Mouse (Mus musculus): ENCODE results near the gene Scaf8. TPM values are rescaled to one million over a fixed set of nuclear protein-coding genes. Genes with fewer than 3 reads are reported as not detected.
"Not testable (repeated sequence)": the region's sequence is repeated elsewhere in the genome, so short reads cannot be mapped to it uniquely, and the experiment has no call there.

Scaf8 gene
- polyA plus RNA-seq, 1 experiment: 0.75 TPM

GRCm38 (mm10) chr17:3114358-3114719 is 433 bp upstream of the Scaf8 start:
- TF ChIP-seq TAL1 (IDR thresholded peaks at IDR 0.05; ENCODE audit: low read length): no peak
- H3K4me1 ChIP-seq (ENCODE audit: control insufficient read depth): peaks cover 32% of the 10 kb centered on the region
- no peaks in the 10 kb centered on the region for H3K9me3 ChIP-seq (ENCODE audit: control insufficient read depth, low read length)
- H3K27me3 ChIP-seq (ENCODE audit: control insufficient read depth): no peaks in the 10 kb centered on the region
- H3K36me3 ChIP-seq (ENCODE audit: control insufficient read depth): peaks cover 21% of the 10 kb centered on the region
- peak overlapping the region; percentile 98 for H3K4me3 ChIP-seq (replicated peaks)

GRCm38 (mm10) chr17:3115380-3115974 is 705 bp downstream of the Scaf8 start:
- peak overlapping the region; percentile 98 for H3K4me3 ChIP-seq (replicated peaks)
- TF ChIP-seq GATA1 (IDR thresholded peaks at IDR 0.05; ENCODE audit: low read length): no peak
- TF ChIP-seq TAL1 (IDR thresholded peaks at IDR 0.05; ENCODE audit: low read length): no peak
- no peaks in the 10 kb centered on the region for H3K27me3 ChIP-seq (ENCODE audit: control insufficient read depth)
- H3K36me3 ChIP-seq (ENCODE audit: control insufficient read depth): peaks cover 24% of the 10 kb centered on the region
- H3K4me1 ChIP-seq (ENCODE audit: control insufficient read depth): peaks cover 35% of the 10 kb centered on the region
- no peaks in the 10 kb centered on the region for H3K9me3 ChIP-seq (ENCODE audit: control insufficient read depth, low read length)

- not testable (repeated sequence) for H3K27me3 ChIP-seq (ENCODE audit: control insufficient read depth); H3K4me3 ChIP-seq (replicated peaks); H3K9me3 ChIP-seq (ENCODE audit: control insufficient read depth, low read length)
- Histone ChIP-seq H3K36me3 (ENCODE audit: control insufficient read depth) (peaks cover 41% of the 10 kb centered on the region), H3K4me1 (ENCODE audit: control insufficient read depth) (peaks cover 29% of the 10 kb centered on the region)
These were observed 6.2 kb downstream of the Scaf8 start for GRCm38 (mm10) chr17:3120949-3121348.

- Histone ChIP-seq H3K36me3 (ENCODE audit: control insufficient read depth) (peaks cover 41% of the 10 kb centered on the region), H3K4me1 (ENCODE audit: control insufficient read depth) (peaks cover 11% of the 10 kb centered on the region)
- not testable (repeated sequence) for H3K27me3 ChIP-seq (ENCODE audit: control insufficient read depth); H3K9me3 ChIP-seq (ENCODE audit: control insufficient read depth, low read length); H3K4me3 ChIP-seq (replicated peaks)
These were observed 8.8 kb downstream of the Scaf8 start for GRCm38 (mm10) chr17:3123581-3123980.

- no peaks in the 10 kb centered on the region for H3K9me3 ChIP-seq (ENCODE audit: control insufficient read depth, low read length)
- peaks cover 59% of the 10 kb centered on the region for H3K36me3 ChIP-seq (ENCODE audit: control insufficient read depth)
- no peak overlapping the region for H3K4me3 ChIP-seq (replicated peaks)
- TF ChIP-seq TAL1 (IDR thresholded peaks at IDR 0.05; ENCODE audit: low read length): no peak
- TF ChIP-seq GATA1 (IDR thresholded peaks at IDR 0.05; ENCODE audit: low read length): no peak
- H3K27me3 ChIP-seq (ENCODE audit: control insufficient read depth): no peaks in the 10 kb centered on the region
- no peaks in the 10 kb centered on the region; the same call in 1 of the 2 replicates for H3K4me1 ChIP-seq (ENCODE audit: control insufficient read depth)
These were observed 13.9 kb downstream of the Scaf8 start for GRCm38 (mm10) chr17:3128716-3129115.

GRCm38 (mm10) chr17:3129791-3130190 is 15.0 kb downstream of the Scaf8 start:
- H3K27me3 ChIP-seq (ENCODE audit: control insufficient read depth): no peaks in the 10 kb centered on the region
- H3K36me3 ChIP-seq (ENCODE audit: control insufficient read depth): peaks cover 58% of the 10 kb centered on the region
- H3K4me1 ChIP-seq (ENCODE audit: control insufficient read depth): no peaks in the 10 kb centered on the region; the same call in 1 of the 2 replicates
- no peak for TF ChIP-seq GATA1 (IDR thresholded peaks at IDR 0.05; ENCODE audit: low read length)
- TF ChIP-seq TAL1 (IDR thresholded peaks at IDR 0.05; ENCODE audit: low read length): no peak
- H3K4me3 ChIP-seq (replicated peaks): no peak overlapping the region
- H3K9me3 ChIP-seq (ENCODE audit: control insufficient read depth, low read length): no peaks in the 10 kb centered on the region

GRCm38 (mm10) chr17:3135346-3135745 is 20.6 kb downstream of the Scaf8 start:
- Histone ChIP-seq H3K27me3 (ENCODE audit: control insufficient read depth) (no peaks in the 10 kb centered on the region), H3K4me3 (replicated peaks) (no peak overlapping the region), H3K4me1 (ENCODE audit: control insufficient read depth) (peaks cover 42% of the 10 kb centered on the region), H3K36me3 (ENCODE audit: control insufficient read depth) (peaks cover 53% of the 10 kb centered on the region), H3K9me3 (ENCODE audit: control insufficient read depth, low read length) (no peaks in the 10 kb centered on the region)
- TF ChIP-seq GATA1 (IDR thresholded peaks at IDR 0.05; ENCODE audit: low read length): no peak
- no peak for TF ChIP-seq TAL1 (IDR thresholded peaks at IDR 0.05; ENCODE audit: low read length)

- Histone ChIP-seq H3K9me3 (ENCODE audit: control insufficient read depth, low read length) (no peaks in the 10 kb centered on the region), H3K4me3 (replicated peaks) (no peak overlapping the region), H3K27me3 (ENCODE audit: control insufficient read depth) (no peaks in the 10 kb centered on the region), H3K36me3 (ENCODE audit: control insufficient read depth) (peaks cover 50% of the 10 kb centered on the region), H3K4me1 (ENCODE audit: control insufficient read depth) (peaks cover 48% of the 10 kb centered on the region)
- TF ChIP-seq TAL1 (IDR thresholded peaks at IDR 0.05; ENCODE audit: low read length) (no peak), GATA1 (IDR thresholded peaks at IDR 0.05; ENCODE audit: low read length) (no peak)
These were observed 21.4 kb downstream of the Scaf8 start for GRCm38 (mm10) chr17:3136127-3136526.

GRCm38 (mm10) chr17:3138387-3138786 is 23.6 kb downstream of the Scaf8 start:
- Histone ChIP-seq H3K36me3 (ENCODE audit: control insufficient read depth) (peaks cover 41% of the 10 kb centered on the region), H3K4me3 (replicated peaks) (no peak overlapping the region), H3K27me3 (ENCODE audit: control insufficient read depth) (no peaks in the 10 kb centered on the region), H3K4me1 (ENCODE audit: control insufficient read depth) (peaks cover 52% of the 10 kb centered on the region), H3K9me3 (ENCODE audit: control insufficient read depth, low read length) (no peaks in the 10 kb centered on the region)
- TF ChIP-seq TAL1 (IDR thresholded peaks at IDR 0.05; ENCODE audit: low read length): no peak
- no peak for TF ChIP-seq GATA1 (IDR thresholded peaks at IDR 0.05; ENCODE audit: low read length)

- H3K4me1 ChIP-seq (ENCODE audit: control insufficient read depth): peaks cover 52% of the 10 kb centered on the region
- no peaks in the 10 kb centered on the region for H3K9me3 ChIP-seq (ENCODE audit: control insufficient read depth, low read length)
- TF ChIP-seq GATA1 (IDR thresholded peaks at IDR 0.05; ENCODE audit: low read length) (no peak), TAL1 (IDR thresholded peaks at IDR 0.05; ENCODE audit: low read length) (no peak)
- no peaks in the 10 kb centered on the region for H3K27me3 ChIP-seq (ENCODE audit: control insufficient read depth)
- H3K36me3 ChIP-seq (ENCODE audit: control insufficient read depth): peaks cover 47% of the 10 kb centered on the region
- no peak overlapping the region for H3K4me3 ChIP-seq (replicated peaks)
These were observed 25.3 kb downstream of the Scaf8 start for GRCm38 (mm10) chr17:3140100-3140499.

All from erythroblast, embryonic 14.5 days (primary cell).